Mouse (Mus musculus) embryonic facial prominence, embryonic 15.5 days (tissue): ENCODE results near the gene Rogdi. TPM values are rescaled to one million over a fixed set of nuclear protein-coding genes. Genes with fewer than 3 reads are reported as not detected.

Experiments used
- ATAC-seq: fragments of 200-750 bp; cut with Nextera tagmentation; 2 replicates; pipeline ENCODE4 v1.8.0; 2017; ENCODE audit warnings: low read depth, moderate TSS enrichment; ENCODE audit not compliant: insufficient number of reproducible peaks, low FRiP score, low TSS enrichment
- H3K27ac ChIP-seq: fragments of 300-500 bp; sonication (generic); replicated peaks from 2 replicates; pipeline ENCODE4 v1.5.1; 2015; ENCODE audit warnings: mild to moderate bottlenecking, inconsistent platforms
- H3K27me3 ChIP-seq: fragments of 300-500 bp; sonication (generic); 2 replicates; pipeline ENCODE4 v1.6.1; 2015; ENCODE audit warnings: inconsistent platforms
- H3K36me3 ChIP-seq: fragments of 300-500 bp; sonication (generic); 2 replicates; pipeline ENCODE4 v1.6.1; 2015; ENCODE audit warnings: mild to moderate bottlenecking, inconsistent platforms
- H3K4me1 ChIP-seq: fragments of 300-500 bp; sonication (generic); 2 replicates; pipeline ENCODE4 v1.6.1; 2015; ENCODE audit warnings: inconsistent platforms
- H3K4me2 ChIP-seq: fragments of 300-500 bp; sonication (generic); replicated peaks from 2 replicates; pipeline ENCODE4 v1.6.1; 2015; ENCODE audit warnings: mild to moderate bottlenecking, inconsistent platforms
- H3K4me3 ChIP-seq: fragments of 300-500 bp; sonication (generic); replicated peaks from 2 replicates; pipeline ENCODE4 v1.5.1; 2015; ENCODE audit warnings: mild to moderate bottlenecking, inconsistent platforms
- H3K9ac ChIP-seq: fragments of 300-500 bp; sonication (generic); 2 replicates; pipeline ENCODE4 v1.6.1; 2015; ENCODE audit warnings: inconsistent platforms
- H3K9me3 ChIP-seq: fragments of 300-500 bp; sonication (generic); replicated peaks from 2 replicates; pipeline ENCODE4 v1.6.1; 2016; ENCODE audit warnings: inconsistent platforms
- WGBS: fragments of 180-500 bp; shearing (Covaris S2); methylation state at CpG from one replicate; pipeline ENCODE4 v1.1.7; 2015; 5-methylcytosine and 5-hydroxymethylcytosine counted together
- polyA plus RNA-seq: library from polyadenylated mRNA; unstranded; fragments of >200 nt; fragmentation: Nextera tagmentation; extraction: Ambion mirVana; gene quantifications from 2 replicates; pipeline ENCODE4 v1.2.1, GENCODE M21; 2015

The Rogdi gene
- polyA plus RNA-seq, 1 experiment from 2014 or later, result 69.8 TPM

GRCm38 (mm10) chr16:5014578-5014977 lies 1.2 kb upstream of the Rogdi start:
- ATAC-seq, result no peak
- Histone ChIP-seq H3K36me3 (peaks cover 55% of the 10 kb centered on the region), H3K4me1 (peaks cover 11% of the 10 kb centered on the region), H3K27ac (0 out of 2 replicates have a peak overlapping the region, but pooled peaks have one; percentile 17), H3K9ac (no peak overlapping the region), H3K4me3 (no peak overlapping the region), H3K4me2 (no peak overlapping the region), H3K9me3 (no peaks in the 10 kb centered on the region), H3K27me3 (no peaks in the 10 kb centered on the region)
- WGBS, result 85% methylated on average over 4 of the region's 4 CpGs

GRCm38 (mm10) chr16:5012036-5013005 lies 1.0 kb downstream of the Rogdi start:
- Histone ChIP-seq H3K4me1 (peaks cover 11% of the 10 kb centered on the region), H3K9me3 (no peaks in the 10 kb centered on the region), H3K27me3 (no peaks in the 10 kb centered on the region), H3K9ac (peak overlapping the region; percentile 4; the same call in 1 of the 2 replicates), H3K27ac (no peak overlapping the region), H3K4me2 (peak overlapping the region; percentile 82), H3K36me3 (peaks cover 32% of the 10 kb centered on the region), H3K4me3 (peak overlapping the region; percentile 73)
- ATAC-seq, result no peak
- WGBS, result 50% methylated on average over 13 of the region's 13 CpGs

- H3K4me2 ChIP-seq, result no peak overlapping the region
- WGBS, result 84% methylated on average over 7 of the region's 7 CpGs
- H3K27me3 ChIP-seq, result no peaks in the 10 kb centered on the region
- H3K9ac ChIP-seq, result no peak overlapping the region
- H3K4me1 ChIP-seq, result peaks cover 11% of the 10 kb centered on the region
- peaks cover 22% of the 10 kb centered on the region for H3K36me3 ChIP-seq
- no peak overlapping the region for H3K27ac ChIP-seq
- H3K4me3 ChIP-seq, result no peak overlapping the region
- H3K9me3 ChIP-seq, result no peaks in the 10 kb centered on the region
- ATAC-seq, result no peak
Observed at GRCm38 (mm10) chr16:5011285-5011684, 2.1 kb downstream of the Rogdi start.

- peaks cover 11% of the 10 kb centered on the region for H3K4me1 ChIP-seq
- no peak overlapping the region for H3K4me3 ChIP-seq
- 87% methylated on average over 10 of the region's 10 CpGs for WGBS
- peaks cover 13% of the 10 kb centered on the region for H3K36me3 ChIP-seq
- H3K9ac ChIP-seq, result no peak overlapping the region
- H3K27ac ChIP-seq, result no peak overlapping the region
- no peaks in the 10 kb centered on the region for H3K9me3 ChIP-seq
- ATAC-seq, result no peak
- H3K27me3 ChIP-seq, result no peaks in the 10 kb centered on the region
- H3K4me2 ChIP-seq, result no peak overlapping the region
Observed at GRCm38 (mm10) chr16:5010371-5010935, 2.9 kb downstream of the Rogdi start.

- H3K4me1 ChIP-seq, result peaks cover 11% of the 10 kb centered on the region
- H3K9me3 ChIP-seq, result no peaks in the 10 kb centered on the region
- H3K9ac ChIP-seq, result no peak overlapping the region
- H3K27ac ChIP-seq, result no peak overlapping the region
- no peak overlapping the region for H3K4me3 ChIP-seq
- no peaks in the 10 kb centered on the region for H3K27me3 ChIP-seq
- H3K36me3 ChIP-seq, result no peaks in the 10 kb centered on the region
- 79% methylated on average over 12 of the region's 12 CpGs for WGBS
- H3K4me2 ChIP-seq, result no peak overlapping the region
- no peak for ATAC-seq
Observed at GRCm38 (mm10) chr16:5008076-5008475, 5.3 kb downstream of the Rogdi start.

- H3K36me3 ChIP-seq, result no peaks in the 10 kb centered on the region
- no peak overlapping the region for H3K9ac ChIP-seq
- H3K4me3 ChIP-seq, result 0 out of 2 replicates have a peak overlapping the region, but pooled peaks have one; percentile 8
- no peak overlapping the region for H3K27ac ChIP-seq
- WGBS, result 42% methylated on average over 6 of the region's 6 CpGs
- no peak for ATAC-seq
- peak overlapping the region; percentile 15; the same call in 1 of the 2 replicates for H3K4me2 ChIP-seq
- H3K9me3 ChIP-seq, result no peaks in the 10 kb centered on the region
- peaks cover 7% of the 10 kb centered on the region for H3K4me1 ChIP-seq
- no peaks in the 10 kb centered on the region for H3K27me3 ChIP-seq
Observed at GRCm38 (mm10) chr16:5007492-5007891, 5.9 kb downstream of the Rogdi start.

GRCm38 (mm10) chr16:5007067-5007466 lies 6.3 kb downstream of the Rogdi start, which contains the start of gene Smim22:
Gene Smim22 (plus strand): TSS chr16:5007288.
- WGBS, result 37% methylated on average over 5 of the region's 5 CpGs
- no peak within 1 kb of the TSS for H3K9ac ChIP-seq

GRCm38 (mm10) chr16:5000611-5001010 lies 12.7 kb downstream of the Rogdi start:
- Histone ChIP-seq H3K4me1 (no peaks in the 10 kb centered on the region), H3K9me3 (no peaks in the 10 kb centered on the region), H3K27me3 (no peaks in the 10 kb centered on the region), H3K4me3 (no peak overlapping the region), H3K9ac (no peak overlapping the region), H3K4me2 (no peak overlapping the region), H3K27ac (no peak overlapping the region), H3K36me3 (no peaks in the 10 kb centered on the region)
- no peak for ATAC-seq
- 60% methylated on average over 3 of the region's 3 CpGs for WGBS

More at GRCm38 (mm10) chr16:5007067-5007466, 6.3 kb downstream of the Rogdi start, which contains the start of gene Smim22:
- Histone ChIP-seq H3K27ac (no peak within 1 kb of the TSS), H3K9me3 (no peaks in the 10 kb centered on the region), H3K27me3 (no peaks in the 10 kb centered on the region), H3K4me1 (peaks cover 3% of the 10 kb centered on the region), H3K4me2 (peak within 1 kb of the TSS; percentile 15; the same call in 1 of the 2 replicates), H3K36me3 (no peaks in the 10 kb centered on the region), H3K4me3 (0 out of 2 replicates have a peak within 1 kb of the TSS, but pooled peaks have one; percentile 8)
- ATAC-seq, result 0 out of 2 replicates have a peak, but pooled peaks have one; percentile 55

- Histone ChIP-seq H3K9ac (no peak overlapping the region), H3K27ac (no peak overlapping the region), H3K4me1 (no peaks in the 10 kb centered on the region), H3K4me2 (no peak overlapping the region), H3K4me3 (no peak overlapping the region), H3K36me3 (no peaks in the 10 kb centered on the region), H3K9me3 (no peaks in the 10 kb centered on the region), H3K27me3 (no peaks in the 10 kb centered on the region)
- ATAC-seq, result no peak
- 79% methylated on average over 1 of the region's 1 CpGs for WGBS
Observed at GRCm38 (mm10) chr16:4998984-4999383, 14.4 kb downstream of the Rogdi start.

- WGBS, result 43% methylated on average over 3 of the region's 3 CpGs
- ATAC-seq, result no peak
- Histone ChIP-seq H3K4me3 (no peak within 1 kb of the TSS), H3K27ac (no peak within 1 kb of the TSS), H3K27me3 (no peaks in the 10 kb centered on the region), H3K4me2 (no peak within 1 kb of the TSS), H3K4me1 (no peaks in the 10 kb centered on the region), H3K9me3 (no peaks in the 10 kb centered on the region), H3K36me3 (no peaks in the 10 kb centered on the region), H3K9ac (no peak within 1 kb of the TSS)
Observed at GRCm38 (mm10) chr16:4997553-4997952, 15.8 kb downstream of the Rogdi start, which contains the start of gene Sept12. Gene Sept12 (minus strand): TSS chr16:4997852.

- Histone ChIP-seq H3K4me1 (no peaks in the 10 kb centered on the region), H3K36me3 (no peaks in the 10 kb centered on the region), H3K9ac (no peak overlapping the region), H3K27ac (no peak overlapping the region), H3K4me3 (no peak overlapping the region), H3K9me3 (no peaks in the 10 kb centered on the region), H3K4me2 (no peak overlapping the region), H3K27me3 (no peaks in the 10 kb centered on the region)
- 78% methylated on average over 4 of the region's 4 CpGs for WGBS
- ATAC-seq, result no peak
Observed at GRCm38 (mm10) chr16:4993276-4993675, 20.1 kb downstream of the Rogdi start.
